Comparison of ENCODE assay signal across 25 mouse cellular contexts in the genomic region with DNA sequence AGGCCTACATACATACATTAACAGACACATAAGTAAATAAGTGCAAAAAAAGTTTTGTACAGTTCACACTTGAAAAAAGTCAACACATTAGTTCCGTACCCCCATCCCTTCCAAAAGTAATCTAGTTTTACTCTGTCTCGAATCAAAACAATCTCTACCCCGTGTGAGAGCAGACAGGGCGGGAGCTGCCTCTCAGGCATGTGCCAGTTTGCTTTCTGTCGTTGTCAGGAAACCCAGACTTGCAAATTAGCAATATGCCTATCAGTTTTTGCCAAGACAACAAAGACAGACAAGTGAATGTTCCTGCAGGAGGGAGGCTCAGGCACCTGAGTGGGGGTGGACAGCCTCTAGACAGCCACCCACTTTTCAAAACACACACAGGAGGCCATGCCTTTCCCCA.
A peak's percentile ranks its signal among the peaks of the same experiment; 100 is the strongest.
DNase-seq lines count a peak whose midpoint lies in the region; ATAC-seq and TF ChIP-seq lines count a peak whose summit lies in the region.
"Had no signal": no experiment of that assay in that cellular context is flagged by ENCODE, and none has a peak within 500 bp of the region (broad histone marks: within the 10 kb centered on the region; RNA-seq: fewer than 3 reads in every experiment).

No protein-coding gene starts in this region.

- no peak overlapping the region for H3K4me2 ChIP-seq in forebrain, embryonic 14.5 days (ENCODE audit: low read length)
- H3K4me2 ChIP-seq in forebrain, embryonic 11.5 days (ENCODE audit: low read depth, low read length, severe bottlenecking), result no peak overlapping the region
- H3K4me2 ChIP-seq in liver, postnatal 0 days (ENCODE audit: low read depth, low read length), result no peak overlapping the region
- no peak overlapping the region for H3K4me2 ChIP-seq in liver, embryonic 12.5 days
- H3K4me2 ChIP-seq in hindbrain, embryonic 11.5 days (replicated peaks; ENCODE audit: low read depth, low read length), result no peak overlapping the region
- H3K4me2 ChIP-seq in kidney, embryonic 15.5 days, result no peak overlapping the region
- H3K4me2 ChIP-seq: embryonic facial prominence, embryonic 15.5 days; hindbrain, embryonic 12.5 days; neural tube, embryonic 15.5 days had no signal

- peak; percentile 26; the same call in 1 of the 2 replicates for ATAC-seq in forebrain, embryonic 14.5 days
- ATAC-seq in forebrain, embryonic 11.5 days (replicated peaks; ENCODE audit: low FRiP score), result no peak
- ATAC-seq in liver, postnatal 0 days, result no peak
- no peak for ATAC-seq in liver, embryonic 12.5 days
- peak; percentile 24 for ATAC-seq in CD4-positive, CD25-positive, alpha-beta regulatory T cell, adult 4 months
- no peak for ATAC-seq in hindbrain, embryonic 11.5 days (ENCODE audit: low FRiP score)
- ATAC-seq in kidney, embryonic 15.5 days (replicated peaks; ENCODE audit: low FRiP score), result no peak
- ATAC-seq: lung, postnatal 0 days; midbrain, embryonic 16.5 days had no signal

- no peaks in the 10 kb centered on the region for H3K9me3 ChIP-seq in forebrain, embryonic 14.5 days (replicated peaks; ENCODE audit: control insufficient read depth, low read length)
- no peaks in the 10 kb centered on the region for H3K9me3 ChIP-seq in forebrain, embryonic 11.5 days (ENCODE audit: control insufficient read depth, low read length)
- no peaks in the 10 kb centered on the region for H3K9me3 ChIP-seq in liver, postnatal 0 days (ENCODE audit: low read length)
- no peaks in the 10 kb centered on the region for H3K9me3 ChIP-seq in liver, embryonic 12.5 days (replicated peaks)
- no peaks in the 10 kb centered on the region for H3K9me3 ChIP-seq in hindbrain, embryonic 11.5 days (ENCODE audit: control insufficient read depth, low read length)
- H3K9me3 ChIP-seq in kidney, embryonic 15.5 days (replicated peaks), result no peaks in the 10 kb centered on the region
- H3K9me3 ChIP-seq: embryonic facial prominence, embryonic 15.5 days; hindbrain, embryonic 12.5 days; limb, embryonic 10.5 days; neural tube, embryonic 15.5 days had no signal

- no peaks in the 10 kb centered on the region for H3K4me1 ChIP-seq in forebrain, embryonic 14.5 days (ENCODE audit: control insufficient read depth, insufficient read depth, low read length)
- H3K4me1 ChIP-seq in forebrain, embryonic 11.5 days (replicated peaks; ENCODE audit: control insufficient read depth, insufficient read depth, low read length), result no peaks in the 10 kb centered on the region
- peaks cover 12% of the 10 kb centered on the region for H3K4me1 ChIP-seq in liver, postnatal 0 days (ENCODE audit: insufficient read depth)
- no peaks in the 10 kb centered on the region for H3K4me1 ChIP-seq in liver, embryonic 12.5 days
- no peaks in the 10 kb centered on the region for H3K4me1 ChIP-seq in hindbrain, embryonic 11.5 days (replicated peaks; ENCODE audit: control insufficient read depth, insufficient read depth, low read length)
- H3K4me1 ChIP-seq in kidney, embryonic 15.5 days, result peaks cover 10% of the 10 kb centered on the region; the same call in 1 of the 2 replicates

- H3K36me3 ChIP-seq in forebrain, embryonic 14.5 days (ENCODE audit: control insufficient read depth, insufficient read depth, low read length), result no peaks in the 10 kb centered on the region
- no peaks in the 10 kb centered on the region for H3K36me3 ChIP-seq in forebrain, embryonic 11.5 days (ENCODE audit: control insufficient read depth, insufficient read depth, low read length)
- 0 out of 2 replicates have a peak, but pooled peaks cover 7% of the 10 kb centered on the region for H3K36me3 ChIP-seq in liver, postnatal 0 days (replicated peaks; ENCODE audit: insufficient read depth, low read length)
- H3K36me3 ChIP-seq in liver, embryonic 12.5 days, result no peaks in the 10 kb centered on the region
- no peaks in the 10 kb centered on the region for H3K36me3 ChIP-seq in hindbrain, embryonic 11.5 days (ENCODE audit: control insufficient read depth, insufficient read depth, low read length)
- H3K36me3 ChIP-seq in kidney, embryonic 15.5 days, result no peaks in the 10 kb centered on the region
- H3K36me3 ChIP-seq: embryonic facial prominence, embryonic 15.5 days; limb, embryonic 10.5 days; neural tube, embryonic 15.5 days had no signal

- H3K27ac ChIP-seq in forebrain, embryonic 14.5 days (ENCODE audit: low read depth, low read length), result 0 out of 2 replicates have a peak overlapping the region, but pooled peaks have one; percentile 21
- no peak overlapping the region for H3K27ac ChIP-seq in forebrain, embryonic 11.5 days (ENCODE audit: low read depth, low read length)
- no peak overlapping the region for H3K27ac ChIP-seq in liver, postnatal 0 days (ENCODE audit: low read depth)
- no peak overlapping the region for H3K27ac ChIP-seq in liver, embryonic 12.5 days
- no peak overlapping the region for H3K27ac ChIP-seq in hindbrain, embryonic 11.5 days (ENCODE audit: low read depth, low read length)
- no peak overlapping the region for H3K27ac ChIP-seq in kidney, embryonic 15.5 days
- H3K27ac ChIP-seq: embryonic facial prominence, embryonic 15.5 days; hindbrain, embryonic 12.5 days; limb, embryonic 10.5 days; macrophage; neural tube, embryonic 15.5 days had no signal

- no peak for TF ChIP-seq EP300 in liver, postnatal 0 days (IDR thresholded peaks at IDR 0.05; ENCODE audit: low read depth)

- no peak overlapping the region for H3K4me3 ChIP-seq in forebrain, embryonic 14.5 days (ENCODE audit: low read depth, low read length)
- H3K4me3 ChIP-seq in forebrain, embryonic 11.5 days (ENCODE audit: low read depth, low read length), result no peak overlapping the region
- H3K4me3 ChIP-seq in liver, postnatal 0 days (ENCODE audit: low read depth, low read length), result no peak overlapping the region
- H3K4me3 ChIP-seq in liver, embryonic 12.5 days, result no peak overlapping the region
- no peak overlapping the region for H3K4me3 ChIP-seq in hindbrain, embryonic 11.5 days (ENCODE audit: low read depth, low read length)
- no peak overlapping the region for H3K4me3 ChIP-seq in kidney, embryonic 15.5 days (replicated peaks)
- H3K4me3 ChIP-seq: embryonic facial prominence, embryonic 15.5 days; hindbrain, embryonic 12.5 days; limb, embryonic 10.5 days; neural tube, embryonic 15.5 days had no signal

- no peak for TF ChIP-seq CTCF in liver, postnatal 0 days (IDR thresholded peaks at IDR 0.05; ENCODE audit: low read depth)

- DNase-seq in forebrain, embryonic 14.5 days (ENCODE audit: low spot score), result peak; percentile 62
- no peak for DNase-seq in forebrain, embryonic 11.5 days (ENCODE audit: low spot score)
- DNase-seq in liver, postnatal 0 days, result no peak
- DNase-seq in induced T-regulatory cell, adult 2 months (ENCODE audit: low read depth), result peak; percentile 55
- no peak for DNase-seq in hindbrain, embryonic 11.5 days (ENCODE audit: low spot score)
- DNase-seq: adrenal gland, postnatal 10 days; cerebellum, adult 8-10 months; cerebellum, postnatal 36 days; embryo, embryonic 11 days; gastrocnemius, postnatal 14 days; kidney, adult 2 months; kidney, postnatal 14 days; liver; right cerebral cortex, adult 18-20 months; right cerebral cortex, postnatal 4 days had no signal

- no peak overlapping the region for H3K9ac ChIP-seq in forebrain, embryonic 14.5 days (ENCODE audit: low read length)
- H3K9ac ChIP-seq in forebrain, embryonic 11.5 days (ENCODE audit: low read length), result no peak overlapping the region
- H3K9ac ChIP-seq in liver, postnatal 0 days (replicated peaks), result peak overlapping the region; percentile 26; the same call in 1 of the 2 replicates
- H3K9ac ChIP-seq in liver, embryonic 12.5 days, result no peak overlapping the region
- H3K9ac ChIP-seq in hindbrain, embryonic 11.5 days (ENCODE audit: low read depth, low read length), result no peak overlapping the region
- H3K9ac ChIP-seq in kidney, embryonic 15.5 days, result no peak overlapping the region
- H3K9ac ChIP-seq: embryonic facial prominence, embryonic 15.5 days; hindbrain, embryonic 12.5 days; neural tube, embryonic 15.5 days had no signal

- 56% methylated on average over 5 of the region's 5 CpGs for WGBS in forebrain, embryonic 14.5 days
- WGBS in forebrain, embryonic 11.5 days, result 80% methylated on average over 5 of the region's 5 CpGs
- 61% methylated on average over 5 of the region's 5 CpGs for WGBS in liver, postnatal 0 days (ENCODE audit: insufficient replicate concordance)
- 59% methylated on average over 5 of the region's 5 CpGs for WGBS in liver, embryonic 12.5 days (ENCODE audit: insufficient replicate concordance)
- 77% methylated on average over 5 of the region's 5 CpGs for WGBS in hindbrain, embryonic 11.5 days
- WGBS in kidney, embryonic 15.5 days, result 68% methylated on average over 5 of the region's 5 CpGs

- no peaks in the 10 kb centered on the region for H3K27me3 ChIP-seq in forebrain, embryonic 14.5 days (replicated peaks; ENCODE audit: control insufficient read depth, insufficient read depth, low read length)
- H3K27me3 ChIP-seq in forebrain, embryonic 11.5 days (ENCODE audit: control insufficient read depth, insufficient read depth, low read length), result no peaks in the 10 kb centered on the region
- no peaks in the 10 kb centered on the region for H3K27me3 ChIP-seq in liver, postnatal 0 days (ENCODE audit: insufficient read depth, low read length)
- H3K27me3 ChIP-seq in liver, embryonic 12.5 days (replicated peaks), result no peaks in the 10 kb centered on the region
- no peaks in the 10 kb centered on the region for H3K27me3 ChIP-seq in hindbrain, embryonic 11.5 days (ENCODE audit: control insufficient read depth, insufficient read depth, low read length)
- H3K27me3 ChIP-seq in kidney, embryonic 15.5 days, result no peaks in the 10 kb centered on the region
- H3K27me3 ChIP-seq: embryonic facial prominence, embryonic 15.5 days; hindbrain, embryonic 12.5 days; neural tube, embryonic 15.5 days had no signal

Comparison
In these comparisons a context has a peak if more than half of its experiments do, and no peak if none do; other contexts are left out.
1. ATAC-seq: peak in forebrain, embryonic 14.5 days (single experiment) and CD4-positive, CD25-positive, alpha-beta regulatory T cell, adult 4 months (single experiment); none in forebrain, embryonic 11.5 days (single experiment), liver, postnatal 0 days (single experiment), liver, embryonic 12.5 days (single experiment), hindbrain, embryonic 11.5 days (single experiment) and kidney, embryonic 15.5 days (single experiment).
2. DNase-seq: peak in forebrain, embryonic 14.5 days (single experiment) and induced T-regulatory cell, adult 2 months (single experiment); none in forebrain, embryonic 11.5 days (single experiment), liver, postnatal 0 days (single experiment) and hindbrain, embryonic 11.5 days (single experiment).